Mouse (Mus musculus) CD8-positive naive resting alpha-beta T cell, adult 2 months (primary cell): ENCODE measurements around the gene Syngr4.

Source experiments
- DNase-seq, 2 experiments: peaks; one replicate each; pipeline ENCODE4 v3.0.0; 2022; ENCODE audit warnings: low read depth in 2 of 2, low spot score in 2 of 2

The Syngr4 gene

GRCm38 (mm10) chr7:45869787-45870186, 26.7 kb downstream of the Syngr4 start:
- peak in 1 of 2 experiments; percentile 10 for DNase-seq

GRCm38 (mm10) chr7:45869107-45869670, 27.3 kb downstream of the Syngr4 start:
- DNase-seq = no peak

GRCm38 (mm10) chr7:45867871-45868270, 28.6 kb downstream of the Syngr4 start:
- no peak for DNase-seq

- DNase-seq = peak; percentile 86 to 89
These were observed 30.3 kb downstream of the Syngr4 start for GRCm38 (mm10) chr7:45865925-45866910.

- DNase-seq = no peak
These were observed 32.1 kb downstream of the Syngr4 start for GRCm38 (mm10) chr7:45864435-45864834.

GRCm38 (mm10) chr7:45862804-45863203, 33.7 kb downstream of the Syngr4 start:
- DNase-seq = no peak

- no peak for DNase-seq
These were observed 37.5 kb downstream of the Syngr4 start for GRCm38 (mm10) chr7:45859008-45859407.

GRCm38 (mm10) chr7:45856950-45857901, 39.3 kb downstream of the Syngr4 start:
- DNase-seq = no peak

GRCm38 (mm10) chr7:45853089-45853488, 43.4 kb downstream of the Syngr4 start:
- DNase-seq = no peak

- DNase-seq = no peak
These were observed 45.9 kb downstream of the Syngr4 start for GRCm38 (mm10) chr7:45850661-45851060.

- DNase-seq = no peak
These were observed 48.0 kb downstream of the Syngr4 start for GRCm38 (mm10) chr7:45848447-45849027.

- no peak for DNase-seq
These were observed 53.4 kb downstream of the Syngr4 start for GRCm38 (mm10) chr7:45842950-45843744.
